Mouse (Mus musculus) MN1 (cell line): ENCODE measurements around the gene Usp43.
A peak's percentile ranks its signal among the peaks of the same experiment; 100 is the strongest.

ENCODE experiments used
- DNase-seq: peaks from one replicate; pipeline ENCODE4 v3.0.0-alpha.2; 2016; ENCODE audit warnings: low spot score

Gene Usp43

DNA sequence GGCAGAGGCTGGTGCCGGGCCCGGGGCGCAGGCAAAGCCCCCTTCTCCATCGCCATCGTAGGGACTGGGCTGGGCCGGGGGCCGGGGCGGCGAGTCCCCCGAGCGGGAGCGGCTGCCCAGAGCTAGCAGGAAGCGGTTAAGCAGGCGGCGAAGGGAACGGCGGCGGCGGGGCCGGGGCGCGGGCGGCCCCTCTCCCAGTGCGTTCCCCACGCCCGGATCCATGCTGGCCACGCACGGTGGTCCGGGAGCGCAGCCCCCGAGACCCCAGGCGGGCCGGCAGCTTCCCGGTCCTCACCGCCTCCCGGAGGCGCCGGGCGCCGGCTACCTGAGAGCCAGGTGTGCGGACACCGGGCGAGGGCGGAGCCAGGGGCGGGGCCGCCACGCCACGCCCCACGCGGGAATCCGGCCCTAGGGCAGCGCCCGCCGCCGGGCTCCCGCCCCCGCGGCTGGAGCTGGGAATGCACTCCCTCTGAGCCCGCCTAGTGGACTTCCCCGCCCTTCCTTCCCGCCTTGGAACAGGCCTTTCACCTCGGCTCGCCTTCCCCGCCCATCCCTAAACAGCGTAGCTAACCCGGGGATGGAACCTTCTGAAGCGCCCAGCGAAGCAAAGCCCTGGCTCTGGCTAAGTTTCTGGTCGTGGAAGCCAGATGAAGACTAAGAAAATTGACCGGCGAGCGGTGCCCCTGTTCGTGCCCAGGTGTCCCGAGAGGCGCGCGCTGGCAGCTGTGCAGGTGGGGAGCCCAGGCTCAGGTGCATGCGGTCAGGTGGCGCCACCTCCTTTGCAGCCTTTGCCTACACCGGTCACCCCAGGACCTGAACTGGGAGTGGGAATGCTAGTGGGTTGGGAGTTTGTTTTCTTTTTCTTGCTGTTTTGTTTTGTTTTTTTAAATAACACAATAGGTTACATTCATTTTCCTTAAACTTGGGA lies at the start of gene Usp43:
TSS of gene Usp43 (minus strand) at position 327 of the 928 bp plus-strand sequence.
- no peak for DNase-seq

- DNase-seq, result no peak
Measured at GRCm38 (mm10) chr11:67967831-67968230, 45.9 kb upstream of the Usp43 start.

DNA sequence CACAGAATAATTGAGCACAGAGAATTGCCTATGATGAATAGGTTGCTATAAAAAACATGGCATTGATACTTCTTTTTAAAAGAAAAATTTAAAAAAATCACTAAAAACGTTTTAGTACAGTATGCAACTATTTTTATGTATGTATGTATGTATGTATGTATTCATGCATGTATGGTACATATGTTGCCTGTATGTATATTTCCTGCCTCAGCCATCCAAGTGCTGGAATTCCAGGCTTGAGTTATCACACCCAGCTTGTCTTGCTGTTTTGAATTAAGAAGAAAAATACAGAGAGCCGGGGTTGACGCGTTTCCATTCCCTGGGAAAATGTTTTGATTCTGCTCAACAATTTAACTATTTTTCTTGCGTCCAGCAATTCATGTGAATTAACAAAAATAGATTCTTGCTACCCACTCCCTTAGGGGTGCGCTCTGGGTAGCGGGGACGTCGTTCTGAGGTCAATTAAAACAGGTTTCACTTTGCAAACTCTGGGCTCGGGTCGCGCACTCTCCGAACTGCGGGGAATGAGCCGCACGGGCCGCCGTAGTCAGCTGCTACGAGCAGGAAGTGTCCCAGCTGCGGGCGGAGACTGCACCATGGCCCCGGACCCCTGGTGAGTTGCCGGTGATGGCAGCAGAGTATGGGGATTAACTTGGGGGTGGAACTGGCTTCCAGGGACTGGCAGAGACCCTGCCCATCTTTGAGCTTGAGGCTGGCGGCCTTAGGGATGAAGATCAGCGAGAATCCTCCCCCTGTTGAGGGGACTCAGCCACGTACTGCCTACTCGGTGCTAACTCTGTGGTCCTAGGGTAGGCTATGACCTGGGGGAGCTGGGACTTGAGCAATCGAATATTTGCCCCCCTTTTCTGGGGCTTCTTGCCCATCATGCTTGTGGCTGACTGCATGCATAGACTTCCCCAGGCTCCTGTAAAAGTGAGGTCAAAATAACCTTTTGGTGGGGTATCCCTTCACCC lies 44.2 kb upstream of the Usp43 start, which contains the start of gene Stx8:
TSS of gene Stx8 (plus strand) at position 289 of the 974 bp plus-strand sequence.
- DNase-seq, result peak; percentile 80

GRCm38 (mm10) chr11:67965242-67965883 lies 43.4 kb upstream of the Usp43 start, which contains the start of gene Cfap52:
Gene Cfap52, minus strand, starts transcription at chr11:67965651.
- DNase-seq, result peak; percentile 74

- DNase-seq, result no peak
Measured at GRCm38 (mm10) chr11:67964110-67964509, 42.2 kb upstream of the Usp43 start.

DNA sequence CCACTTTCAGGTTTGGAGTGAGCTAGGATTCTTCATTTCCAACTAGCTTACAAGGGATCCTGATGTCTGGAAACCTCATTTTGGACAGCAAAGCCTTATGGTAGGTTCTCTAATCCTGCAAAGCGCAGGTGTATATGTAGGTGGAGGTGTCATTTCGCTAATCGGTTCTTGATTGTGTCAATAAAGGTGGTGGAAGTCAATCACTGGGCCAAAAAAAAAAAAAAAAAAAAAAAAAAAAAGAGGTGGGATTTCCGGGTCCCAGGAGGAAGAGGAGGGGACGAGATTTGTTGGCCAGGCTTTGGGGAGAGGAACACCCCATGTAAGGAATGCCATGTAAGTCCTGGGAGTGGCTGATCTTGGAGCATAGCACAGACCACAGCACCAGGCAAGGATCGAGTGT lies 32.5 kb upstream of the Usp43 start:
- no peak for DNase-seq

- DNase-seq, result no peak
Measured at GRCm38 (mm10) chr11:67953604-67954003, 31.7 kb upstream of the Usp43 start.

DNA sequence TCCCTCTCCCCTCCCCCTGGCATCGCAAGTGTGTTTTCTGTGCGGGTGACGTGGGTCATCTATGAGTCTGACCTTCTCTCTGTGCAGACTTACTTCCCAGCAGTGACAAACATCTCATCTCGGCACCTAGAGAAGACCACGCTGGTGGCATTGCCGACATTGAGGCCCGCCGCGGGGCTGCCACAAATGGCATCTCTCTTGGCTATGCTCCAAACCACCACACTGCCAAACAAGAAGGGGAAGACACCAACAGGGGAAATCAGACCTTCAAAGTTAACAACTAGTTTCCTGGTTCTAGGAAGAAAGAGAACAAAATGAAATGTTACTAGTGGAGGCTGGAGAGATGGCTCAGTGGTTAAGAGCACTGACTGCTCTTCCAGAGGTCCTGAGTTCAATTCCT lies 27.5 kb upstream of the Usp43 start:
- no peak for DNase-seq

DNA sequence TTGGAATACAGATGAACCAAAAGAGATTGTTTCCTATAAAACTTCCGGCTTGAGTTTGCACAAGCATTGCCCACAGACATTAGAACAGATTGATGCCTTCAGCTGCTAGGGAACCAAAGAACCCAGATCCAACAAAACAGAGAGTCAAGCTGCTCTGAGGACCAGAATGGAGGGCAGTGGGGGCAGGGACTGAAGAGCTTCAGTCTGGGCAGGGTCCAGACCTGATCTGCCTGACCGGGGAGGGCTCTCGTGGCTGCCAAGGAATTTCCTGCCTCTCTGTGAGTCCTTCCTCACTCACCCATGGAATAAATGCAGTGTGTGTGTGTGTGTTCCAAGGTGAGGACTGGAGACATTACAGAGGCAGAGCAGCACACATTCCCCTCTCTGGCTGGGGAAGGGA lies 26.3 kb upstream of the Usp43 start:
- no peak for DNase-seq

DNA sequence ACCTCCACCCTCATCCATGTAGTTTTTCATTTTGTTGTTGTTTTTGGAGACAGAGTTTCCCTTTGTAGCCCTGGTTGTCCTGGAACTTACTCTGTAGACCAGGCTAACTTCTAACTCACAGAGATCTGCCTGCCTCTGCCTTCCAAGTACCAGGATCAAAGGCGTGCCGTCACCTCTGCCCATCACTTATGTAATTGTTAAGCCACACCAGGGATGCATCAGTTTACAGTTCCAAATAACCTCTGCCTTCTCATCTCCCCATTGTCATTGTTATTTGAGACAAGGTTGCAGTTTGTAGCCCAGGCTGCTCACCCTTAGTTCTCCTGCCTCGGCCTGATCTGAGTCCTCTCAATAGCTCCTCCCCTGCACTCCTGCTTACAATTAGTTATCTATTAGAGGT lies 10.2 kb upstream of the Usp43 start:
- DNase-seq, result no peak

GRCm38 (mm10) chr11:67926348-67927055 lies 4.5 kb upstream of the Usp43 start:
- DNase-seq, result no peak

DNA sequence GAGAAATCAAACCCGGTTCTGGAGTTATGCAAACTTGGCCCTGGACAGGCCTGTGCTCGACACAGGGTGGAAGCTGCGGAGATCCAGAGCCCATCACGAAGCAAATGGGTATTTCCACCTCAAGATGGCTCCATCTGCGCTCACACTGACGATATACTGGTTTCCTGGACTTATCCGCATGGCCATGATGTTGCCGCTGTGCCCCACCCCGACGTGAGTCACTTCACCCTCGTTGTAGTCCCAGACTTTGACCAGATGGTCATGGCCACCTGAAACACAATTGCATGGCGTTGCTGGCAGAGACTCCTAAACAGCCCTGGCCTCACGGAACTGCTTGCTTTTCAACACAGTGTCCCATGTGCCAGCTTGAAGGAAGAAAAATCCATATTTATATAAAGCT lies 3.0 kb upstream of the Usp43 start:
- no peak for DNase-seq

- no peak for DNase-seq
Measured at GRCm38 (mm10) chr11:67923720-67924119, 1.8 kb upstream of the Usp43 start.

GRCm38 (mm10) chr11:67922755-67923125 lies 787 bp upstream of the Usp43 start:
- DNase-seq, result no peak

DNA sequence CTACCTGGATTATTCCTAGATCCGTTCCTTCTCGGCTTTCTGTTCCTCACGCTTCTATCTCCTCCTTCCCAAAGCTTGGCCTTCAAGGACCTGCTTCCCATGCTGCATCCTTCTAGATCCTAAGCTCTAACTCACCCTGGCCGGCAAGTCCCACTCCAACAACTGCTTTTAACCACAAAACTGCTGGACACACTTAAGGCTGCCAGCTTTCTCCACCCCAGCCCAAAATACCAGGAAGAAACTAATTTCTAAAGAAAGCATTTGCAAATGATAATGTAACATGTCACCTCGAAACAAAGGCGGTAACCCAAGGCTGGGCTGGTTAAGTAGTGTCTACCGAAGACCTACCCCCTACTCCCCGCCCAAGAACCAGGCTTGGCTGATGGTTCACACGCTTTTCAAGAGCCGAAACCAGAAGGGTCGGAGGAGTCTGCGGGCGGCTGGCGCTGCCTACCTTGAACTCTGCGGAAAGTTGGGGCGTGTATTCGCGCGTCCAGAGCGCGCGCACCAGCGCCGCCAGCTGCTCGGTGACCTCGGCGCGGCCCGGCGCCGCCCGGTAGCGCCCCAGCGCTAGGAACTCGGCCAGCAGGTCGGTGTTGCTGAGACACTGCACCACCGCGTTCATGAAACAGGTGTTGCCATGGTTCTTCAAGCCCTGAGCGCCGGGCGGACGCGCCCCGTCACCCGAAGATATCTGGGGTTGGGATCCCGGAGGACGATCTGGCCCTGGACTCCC lies 694 bp downstream of the Usp43 start:
- no peak for DNase-seq

- DNase-seq, result no peak
Measured at GRCm38 (mm10) chr11:67920226-67920960, 1.6 kb downstream of the Usp43 start.

- peak; percentile 47 for DNase-seq
Measured at GRCm38 (mm10) chr11:67919593-67919992, 2.4 kb downstream of the Usp43 start.

DNA sequence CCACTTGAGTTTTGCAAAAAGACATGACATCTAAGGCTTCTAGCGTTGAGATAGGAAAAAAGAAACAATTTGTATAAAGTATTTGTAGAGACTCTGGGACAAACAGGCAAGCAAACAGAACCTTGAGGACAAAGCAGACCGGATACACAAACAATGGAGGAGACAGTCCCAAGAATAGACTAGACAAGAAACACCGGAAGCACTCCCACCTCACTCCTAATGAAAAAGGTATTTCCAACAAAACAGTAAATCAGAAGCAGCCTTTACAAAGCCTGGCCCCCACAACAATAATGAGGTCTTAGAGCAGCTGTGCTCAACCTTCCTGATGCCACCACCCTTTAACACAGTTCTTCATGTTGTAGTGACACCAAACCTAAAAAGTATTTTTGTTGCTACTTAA lies 4.8 kb downstream of the Usp43 start:
- DNase-seq, result no peak

DNA sequence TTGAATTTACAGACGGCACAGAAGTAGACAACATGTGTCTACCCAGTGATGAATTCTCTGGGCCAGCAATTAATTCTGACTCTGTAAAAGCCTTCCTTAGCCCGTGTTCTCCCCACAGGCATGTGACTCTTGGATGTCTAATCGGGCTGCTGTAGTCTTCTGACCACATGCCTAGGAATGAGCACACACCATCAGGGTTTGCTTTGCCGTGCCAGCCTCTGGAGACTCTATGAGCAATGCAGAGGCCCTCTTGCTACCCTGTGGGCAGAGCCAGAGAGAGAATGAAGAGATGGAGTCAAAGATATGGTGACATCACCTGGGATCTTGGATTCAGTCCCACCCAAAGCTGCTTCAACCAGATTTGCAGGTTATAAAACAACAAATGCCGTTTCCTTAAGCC lies 10.9 kb downstream of the Usp43 start:
- peak; percentile 18 for DNase-seq

DNA sequence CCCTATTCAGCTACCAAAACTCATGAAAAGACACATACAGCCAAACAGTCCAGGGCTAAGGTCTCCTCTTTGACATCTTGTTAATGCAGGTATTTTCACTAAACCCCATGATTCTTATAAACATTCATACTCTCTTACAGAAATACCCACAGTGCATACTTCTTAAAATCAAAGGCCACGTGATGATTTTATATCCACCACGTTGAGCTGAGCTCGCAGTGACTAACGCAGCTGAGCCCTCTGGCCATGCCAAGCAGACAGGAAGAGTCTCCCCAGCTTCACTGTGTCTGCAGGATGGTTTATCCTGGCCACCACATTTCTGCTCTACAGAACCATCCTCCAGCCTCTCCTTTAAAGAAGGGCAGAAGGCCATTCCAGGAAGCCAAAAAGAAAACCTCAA lies 18.2 kb downstream of the Usp43 start:
- no peak for DNase-seq
